Mouse (Mus musculus) heart, adult 11 months (tissue): ENCODE measurements around the gene Zfp956.
A peak's percentile ranks its signal among the peaks of the same experiment; 100 is the strongest.

ENCODE experiments used
- DNase-seq: peaks from one replicate; pipeline ENCODE4 v3.0.0; 2022

The Zfp956 gene

GRCm38 (mm10) chr6:47974599-47974998, 21.4 kb downstream of the Zfp956 start:
- DNase-seq = no peak

- peak; percentile 98 for DNase-seq
These were observed 25.7 kb downstream of the Zfp956 start for GRCm38 (mm10) chr6:47978897-47979368.

- peak; percentile 71 for DNase-seq
These were observed 30.7 kb downstream of the Zfp956 start for GRCm38 (mm10) chr6:47983936-47984335.

- peak; percentile 74 for DNase-seq
These were observed 42.5 kb downstream of the Zfp956 start for GRCm38 (mm10) chr6:47995661-47996060.

- peak; percentile 97 for DNase-seq
These were observed 57.5 kb downstream of the Zfp956 start for GRCm38 (mm10) chr6:48010727-48011126.
